Comparison of ENCODE assay signal across 11 mouse cellular contexts in the genomic region with DNA sequence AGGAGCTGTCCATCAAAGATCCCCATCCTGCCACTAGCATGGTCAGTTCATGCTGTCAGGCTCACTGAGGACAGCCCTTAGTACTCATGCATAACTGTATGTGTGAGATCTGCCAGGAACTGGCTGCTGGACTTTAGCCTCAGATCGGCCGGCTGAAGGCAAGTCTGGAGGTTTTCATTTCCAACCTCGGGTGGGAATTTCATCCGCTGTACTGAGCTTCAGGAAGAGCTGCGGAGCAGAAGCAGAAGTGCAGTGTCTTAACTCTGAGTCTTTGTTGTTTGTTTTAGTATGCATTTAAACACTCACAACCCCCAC.
DNase-seq lines count a peak whose midpoint lies in the region; ATAC-seq and TF ChIP-seq lines count a peak whose summit lies in the region.
"Had no signal": no experiment of that assay in that cellular context is flagged by ENCODE, and none has a peak within 500 bp of the region (broad histone marks: within the 10 kb centered on the region; RNA-seq: fewer than 3 reads in every experiment).

No protein-coding gene starts in this region.

- H3K4me2 ChIP-seq in heart, embryonic 15.5 days: peak overlapping the region; percentile 3; the same call in 1 of the 2 replicates
- peak overlapping the region; percentile 34 for H3K4me2 ChIP-seq in hindbrain, embryonic 12.5 days (replicated peaks)
- H3K4me2 ChIP-seq in neural tube, embryonic 13.5 days: peak overlapping the region; percentile 9

- no peaks in the 10 kb centered on the region for H3K9me3 ChIP-seq in heart, embryonic 15.5 days (replicated peaks)
- H3K9me3 ChIP-seq in hindbrain, embryonic 12.5 days (replicated peaks): no peaks in the 10 kb centered on the region
- H3K9me3 ChIP-seq in neural tube, embryonic 13.5 days: no peaks in the 10 kb centered on the region

- intact Hi-C loops in heart, postnatal 14 days (cut with DNase I): no loop called here

- H3K27me3 ChIP-seq in heart, embryonic 15.5 days: peaks cover 8% of the 10 kb centered on the region; the same call in 1 of the 2 replicates
- H3K27me3 ChIP-seq in hindbrain, embryonic 12.5 days: peaks cover 5% of the 10 kb centered on the region; the same call in 1 of the 2 replicates
- H3K27me3 ChIP-seq in neural tube, embryonic 13.5 days: peaks cover 14% of the 10 kb centered on the region; the same call in 1 of the 2 replicates

- H3K4me3 ChIP-seq in heart, embryonic 15.5 days: no peak overlapping the region
- no peak overlapping the region for H3K4me3 ChIP-seq in hindbrain, embryonic 12.5 days
- H3K4me3 ChIP-seq in neural tube, embryonic 13.5 days: no peak overlapping the region
- H3K4me3 ChIP-seq in layer of hippocampus, adult 2 months: no peak overlapping the region

- no peak for ATAC-seq in heart, embryonic 15.5 days (replicated peaks; ENCODE audit: insufficient number of reproducible peaks, insufficient read depth, low FRiP score, low read depth)
- ATAC-seq in hindbrain, embryonic 12.5 days (ENCODE audit: low FRiP score): peak; percentile 24; the same call in 1 of the 2 replicates
- ATAC-seq in neural tube, embryonic 13.5 days (ENCODE audit: low read depth): peak; percentile 55; the same call in 1 of the 2 replicates
- ATAC-seq: CD4-positive, CD25-positive, alpha-beta regulatory T cell, adult 4 months had no signal

- 1% methylated on average over 5 of the region's 5 CpGs for WGBS in heart, embryonic 15.5 days
- 2% methylated on average over 5 of the region's 5 CpGs for WGBS in hindbrain, embryonic 12.5 days
- 3% methylated on average over 5 of the region's 5 CpGs for WGBS in neural tube, embryonic 13.5 days

- TF ChIP-seq CTCF in layer of hippocampus, adult 2 months (conservative IDR thresholded peaks at IDR 0.05): no peak

- H3K4me1 ChIP-seq in heart, embryonic 15.5 days (replicated peaks): peaks cover 8% of the 10 kb centered on the region; the same call in 1 of the 2 replicates
- peaks cover 30% of the 10 kb centered on the region for H3K4me1 ChIP-seq in hindbrain, embryonic 12.5 days
- peaks cover 28% of the 10 kb centered on the region for H3K4me1 ChIP-seq in neural tube, embryonic 13.5 days (replicated peaks)

- no peak for DNase-seq in heart, postnatal 14 days
- DNase-seq in kidney, postnatal 14 days: peak; percentile 46
- DNase-seq in layer of hippocampus, adult 2 months (ENCODE audit: low spot score in 2 of 2): no peak
- DNase-seq in spleen, adult 18-20 months: no peak
- DNase-seq in gastrocnemius, adult 18-20 months (ENCODE audit: low spot score): no peak
- DNase-seq: heart, adult 11 months; left cerebral cortex, postnatal 4 days had no signal

- H3K9ac ChIP-seq in heart, embryonic 15.5 days: no peak overlapping the region
- no peak overlapping the region for H3K9ac ChIP-seq in hindbrain, embryonic 12.5 days
- 0 out of 2 replicates have a peak overlapping the region, but pooled peaks have one; percentile 1 for H3K9ac ChIP-seq in neural tube, embryonic 13.5 days

- no peaks in the 10 kb centered on the region for H3K36me3 ChIP-seq in heart, embryonic 15.5 days
- no peaks in the 10 kb centered on the region for H3K36me3 ChIP-seq in hindbrain, embryonic 12.5 days
- no peaks in the 10 kb centered on the region for H3K36me3 ChIP-seq in neural tube, embryonic 13.5 days

- no peak overlapping the region for H3K27ac ChIP-seq in heart, embryonic 15.5 days
- peak overlapping the region; percentile 62 for H3K27ac ChIP-seq in hindbrain, embryonic 12.5 days
- no peak overlapping the region for H3K27ac ChIP-seq in neural tube, embryonic 13.5 days (replicated peaks)
- H3K27ac ChIP-seq in layer of hippocampus, adult 2 months: no peak overlapping the region
